Comparison of ENCODE assay signal across 11 mouse cellular contexts in genomic region chr19:42332081-42332736, GRCm38 (mm10).
DNase-seq lines count a peak whose midpoint lies in the region; ATAC-seq and TF ChIP-seq lines count a peak whose summit lies in the region.
"Had no signal": no experiment of that assay in that cellular context is flagged by ENCODE, and none has a peak within 500 bp of the region (broad histone marks: within the 10 kb centered on the region; RNA-seq: fewer than 3 reads in every experiment).

No protein-coding gene starts in this region.

- no peak overlapping the region for H3K27ac ChIP-seq in hindbrain, embryonic 15.5 days (replicated peaks)
- H3K27ac ChIP-seq in hindbrain, embryonic 10.5 days: no peak overlapping the region
- no peak overlapping the region for H3K27ac ChIP-seq in midbrain, embryonic 15.5 days
- H3K27ac ChIP-seq in midbrain, embryonic 10.5 days (replicated peaks): no peak overlapping the region
- no peak overlapping the region for H3K27ac ChIP-seq in bone marrow, adult 2 months (ENCODE audit: control insufficient read depth, insufficient read depth, low read depth, low read length, poor library complexity)
- no peak overlapping the region for H3K27ac ChIP-seq in heart, embryonic 11.5 days (ENCODE audit: low read depth, low read length)
- H3K27ac ChIP-seq: embryonic facial prominence, embryonic 15.5 days; limb, embryonic 13.5 days had no signal

- no peaks in the 10 kb centered on the region for H3K36me3 ChIP-seq in hindbrain, embryonic 15.5 days
- H3K36me3 ChIP-seq in hindbrain, embryonic 10.5 days: no peaks in the 10 kb centered on the region
- no peaks in the 10 kb centered on the region for H3K36me3 ChIP-seq in midbrain, embryonic 15.5 days (replicated peaks)
- no peaks in the 10 kb centered on the region for H3K36me3 ChIP-seq in midbrain, embryonic 10.5 days
- no peaks in the 10 kb centered on the region for H3K36me3 ChIP-seq in heart, embryonic 11.5 days (ENCODE audit: control insufficient read depth, insufficient read depth, low read length)
- H3K36me3 ChIP-seq: embryonic facial prominence, embryonic 15.5 days; limb, embryonic 13.5 days had no signal

- H3K4me1 ChIP-seq in hindbrain, embryonic 15.5 days (replicated peaks): peaks cover 9% of the 10 kb centered on the region; the same call in 1 of the 2 replicates
- 0 out of 2 replicates have a peak, but pooled peaks cover under 1% of the 10 kb centered on the region for H3K4me1 ChIP-seq in hindbrain, embryonic 10.5 days (replicated peaks)
- H3K4me1 ChIP-seq in midbrain, embryonic 15.5 days: no peaks in the 10 kb centered on the region
- 0 out of 2 replicates have a peak, but pooled peaks cover 2% of the 10 kb centered on the region for H3K4me1 ChIP-seq in midbrain, embryonic 10.5 days
- H3K4me1 ChIP-seq in bone marrow, adult 2 months (ENCODE audit: control insufficient read depth, insufficient read depth, low read length): no peaks in the 10 kb centered on the region
- no peaks in the 10 kb centered on the region for H3K4me1 ChIP-seq in heart, embryonic 11.5 days (ENCODE audit: control insufficient read depth, insufficient read depth, low read length)
- H3K4me1 ChIP-seq: embryonic facial prominence, embryonic 15.5 days; limb, embryonic 13.5 days had no signal

- no peak for TF ChIP-seq POLR2A in bone marrow, adult 2 months (IDR thresholded peaks at IDR 0.05; ENCODE audit: borderline replicate concordance, control insufficient read depth, low read depth, low read length)

- 0 out of 2 replicates have a peak, but pooled peaks cover 3% of the 10 kb centered on the region for H3K27me3 ChIP-seq in hindbrain, embryonic 15.5 days
- H3K27me3 ChIP-seq in hindbrain, embryonic 10.5 days (ENCODE audit: insufficient read depth, poor library complexity, severe bottlenecking): peaks cover 9% of the 10 kb centered on the region; the same call in 1 of the 2 replicates
- H3K27me3 ChIP-seq in midbrain, embryonic 15.5 days (replicated peaks): no peaks in the 10 kb centered on the region
- 0 out of 2 replicates have a peak, but pooled peaks cover 4% of the 10 kb centered on the region for H3K27me3 ChIP-seq in midbrain, embryonic 10.5 days (ENCODE audit: low read depth, poor library complexity, severe bottlenecking)
- peaks cover 3% of the 10 kb centered on the region for H3K27me3 ChIP-seq in heart, embryonic 11.5 days (ENCODE audit: control insufficient read depth, insufficient read depth, low read length)
- H3K27me3 ChIP-seq: embryonic facial prominence, embryonic 15.5 days; limb, embryonic 13.5 days had no signal

- no peak for DNase-seq in hindbrain, embryonic 10.5 days (ENCODE audit: low spot score)
- DNase-seq in midbrain, embryonic 10.5 days (ENCODE audit: low spot score): no peak
- DNase-seq in retina, embryonic 14.5 days (ENCODE audit: low spot score): peak; percentile 47
- DNase-seq: heart, adult 11 months; kidney, adult 9 months had no signal

- H3K9me3 ChIP-seq in hindbrain, embryonic 15.5 days: no peaks in the 10 kb centered on the region
- H3K9me3 ChIP-seq in hindbrain, embryonic 10.5 days: no peaks in the 10 kb centered on the region
- no peaks in the 10 kb centered on the region for H3K9me3 ChIP-seq in midbrain, embryonic 15.5 days
- no peaks in the 10 kb centered on the region for H3K9me3 ChIP-seq in midbrain, embryonic 10.5 days (replicated peaks)
- H3K9me3 ChIP-seq in heart, embryonic 11.5 days (replicated peaks; ENCODE audit: control insufficient read depth, low read length): no peaks in the 10 kb centered on the region
- H3K9me3 ChIP-seq: embryonic facial prominence, embryonic 15.5 days; limb, embryonic 13.5 days had no signal

- H3K9ac ChIP-seq in hindbrain, embryonic 15.5 days: no peak overlapping the region
- no peak overlapping the region for H3K9ac ChIP-seq in midbrain, embryonic 15.5 days
- H3K9ac ChIP-seq in heart, embryonic 11.5 days (ENCODE audit: low read depth, low read length): no peak overlapping the region
- H3K9ac ChIP-seq: embryonic facial prominence, embryonic 15.5 days; limb, embryonic 13.5 days had no signal

- H3K4me2 ChIP-seq in hindbrain, embryonic 15.5 days: no peak overlapping the region
- H3K4me2 ChIP-seq in midbrain, embryonic 15.5 days: no peak overlapping the region
- H3K4me2 ChIP-seq in heart, embryonic 11.5 days: no peak overlapping the region
- H3K4me2 ChIP-seq: embryonic facial prominence, embryonic 15.5 days; limb, embryonic 13.5 days had no signal

- no peak overlapping the region for H3K4me3 ChIP-seq in hindbrain, embryonic 15.5 days
- no peak overlapping the region for H3K4me3 ChIP-seq in hindbrain, embryonic 10.5 days
- H3K4me3 ChIP-seq in midbrain, embryonic 15.5 days: no peak overlapping the region
- no peak overlapping the region for H3K4me3 ChIP-seq in midbrain, embryonic 10.5 days
- no peak overlapping the region for H3K4me3 ChIP-seq in bone marrow, adult 2 months (replicated peaks; ENCODE audit: control insufficient read depth, low read depth, low read length)
- no peak overlapping the region for H3K4me3 ChIP-seq in heart, embryonic 11.5 days (ENCODE audit: low read depth, low read length)
- H3K4me3 ChIP-seq: embryonic facial prominence, embryonic 15.5 days; limb, embryonic 13.5 days had no signal

- 39% methylated on average over 9 of the region's 9 CpGs for WGBS in hindbrain, embryonic 15.5 days
- WGBS in hindbrain, embryonic 10.5 days: 60% methylated on average over 9 of the region's 9 CpGs
- 44% methylated on average over 9 of the region's 9 CpGs for WGBS in midbrain, embryonic 15.5 days
- WGBS in midbrain, embryonic 10.5 days: 59% methylated on average over 9 of the region's 9 CpGs
- WGBS in bone marrow, adult 2 months: 45% methylated on average over 9 of the region's 9 CpGs
- 53% methylated on average over 9 of the region's 9 CpGs for WGBS in heart, embryonic 11.5 days (ENCODE audit: insufficient replicate concordance)

- ATAC-seq in hindbrain, embryonic 15.5 days (ENCODE audit: low FRiP score, low read depth): peak; percentile 46
- ATAC-seq in midbrain, embryonic 15.5 days (replicated peaks): 0 out of 2 replicates have a peak, but pooled peaks have one; percentile 30
- no peak for ATAC-seq in heart, embryonic 11.5 days (replicated peaks; ENCODE audit: insufficient number of reproducible peaks, low FRiP score, low TSS enrichment)

- peak; percentile 19; the same call in 1 of the 2 replicates for TF ChIP-seq CTCF in bone marrow, adult 2 months (IDR thresholded peaks at IDR 0.05; ENCODE audit: control insufficient read depth, insufficient read depth, low read length)
